Mouse (Mus musculus) stomach, embryonic 14.5 days (tissue): ENCODE results near the gene Elmo2. TPM values are rescaled to one million over a fixed set of nuclear protein-coding genes. Genes with fewer than 3 reads are reported as not detected.

Experiments
- ATAC-seq: fragments of 200-750 bp; cut with Nextera tagmentation; 2 replicates; pipeline ENCODE4 v1.8.0; 2017; ENCODE audit warnings: low read depth, moderate TSS enrichment; ENCODE audit not compliant: insufficient number of reproducible peaks, insufficient read depth, low FRiP score
- H3K27ac ChIP-seq: fragments of 300-500 bp; sonication (generic); 2 replicates; pipeline ENCODE4 v1.5.1; 2014; ENCODE audit warnings: mild to moderate bottlenecking, low read length, moderate library complexity, mixed read lengths
- H3K27me3 ChIP-seq: fragments of 300-500 bp; sonication (generic); 2 replicates; pipeline ENCODE4 v1.6.1; 2014; ENCODE audit warnings: low read length, control low read depth, mixed read lengths; ENCODE audit not compliant: control insufficient read depth, insufficient read depth
- H3K36me3 ChIP-seq: fragments of 300-500 bp; sonication (generic); 2 replicates; pipeline ENCODE4 v1.6.1; 2014; ENCODE audit warnings: mild to moderate bottlenecking, control low read depth, low read length, moderate library complexity, mixed read lengths; ENCODE audit not compliant: control insufficient read depth, insufficient read depth
- H3K4me1 ChIP-seq: fragments of 300-500 bp; sonication (generic); 2 replicates; pipeline ENCODE4 v1.6.1; 2014; ENCODE audit warnings: low read length, control low read depth, mixed read lengths; ENCODE audit not compliant: control insufficient read depth, insufficient read depth
- H3K4me2 ChIP-seq: fragments of 300-500 bp; sonication (generic); replicated peaks from 2 replicates; pipeline ENCODE4 v1.6.1; 2014; ENCODE audit warnings: low read depth, low read length, control low read depth
- H3K4me3 ChIP-seq: fragments of 300-500 bp; sonication (generic); 2 replicates; pipeline ENCODE4 v1.5.1; 2014; ENCODE audit warnings: low read depth, low read length, control low read depth
- H3K9ac ChIP-seq: fragments of 300-500 bp; sonication (generic); replicated peaks from 2 replicates; pipeline ENCODE4 v1.6.1; 2014; ENCODE audit warnings: low read depth, mild to moderate bottlenecking, control low read depth, low read length, moderate library complexity, mixed read lengths
- H3K9me3 ChIP-seq: fragments of 300-500 bp; sonication (generic); 2 replicates; pipeline ENCODE4 v1.6.1; 2016; ENCODE audit warnings: low read depth, low read length, control low read depth; ENCODE audit not compliant: control insufficient read depth
- WGBS: fragments of 180-500 bp; shearing (Covaris S2); extraction: QIAGEN DNeasy Blood & Tissue Kit; methylation state at CpG from one replicate; pipeline ENCODE4 v1.1.7; 2014; 5-methylcytosine and 5-hydroxymethylcytosine counted together
- polyA plus RNA-seq: library from polyadenylated mRNA; unstranded; fragments of >200 nt; fragmentation: Nextera tagmentation; extraction: Ambion mirVana; gene quantifications from 2 replicates; pipeline ENCODE4 v1.2.1, GENCODE M21; 2014

Gene Elmo2
- polyA plus RNA-seq, 1 experiment from 2014 or later = 77.8 TPM

DNA sequence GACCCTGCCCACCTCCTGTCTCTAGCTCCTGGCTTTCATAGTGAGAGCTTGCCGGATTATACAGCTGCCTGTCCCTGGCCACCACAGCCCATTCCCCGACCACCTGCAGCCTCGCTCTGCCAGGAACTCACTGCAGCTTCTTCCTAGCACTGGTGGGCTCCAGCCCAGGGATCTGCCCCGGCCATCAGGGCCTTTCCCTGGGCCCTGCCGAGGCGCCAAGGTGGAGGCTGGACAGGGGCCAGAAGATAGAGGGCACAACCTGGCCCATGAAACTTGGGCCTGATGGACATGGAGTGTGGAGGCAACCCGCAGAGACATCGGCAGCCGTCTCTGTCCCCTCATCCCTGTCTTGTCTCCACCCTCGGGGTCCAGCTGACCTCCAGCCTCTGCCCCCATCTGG lies 70.1 kb downstream of the Elmo2 start:
- no peak overlapping the region for H3K9ac ChIP-seq
- H3K4me3 ChIP-seq = no peak overlapping the region
- no peaks in the 10 kb centered on the region for H3K9me3 ChIP-seq
- peaks cover 11% of the 10 kb centered on the region; the same call in 1 of the 2 replicates for H3K27me3 ChIP-seq
- H3K27ac ChIP-seq = no peak overlapping the region
- WGBS = 70% methylated on average over 10 of the region's 10 CpGs
- no peaks in the 10 kb centered on the region for H3K4me1 ChIP-seq
- no peaks in the 10 kb centered on the region for H3K36me3 ChIP-seq
- H3K4me2 ChIP-seq = no peak overlapping the region
- no peak for ATAC-seq

DNA sequence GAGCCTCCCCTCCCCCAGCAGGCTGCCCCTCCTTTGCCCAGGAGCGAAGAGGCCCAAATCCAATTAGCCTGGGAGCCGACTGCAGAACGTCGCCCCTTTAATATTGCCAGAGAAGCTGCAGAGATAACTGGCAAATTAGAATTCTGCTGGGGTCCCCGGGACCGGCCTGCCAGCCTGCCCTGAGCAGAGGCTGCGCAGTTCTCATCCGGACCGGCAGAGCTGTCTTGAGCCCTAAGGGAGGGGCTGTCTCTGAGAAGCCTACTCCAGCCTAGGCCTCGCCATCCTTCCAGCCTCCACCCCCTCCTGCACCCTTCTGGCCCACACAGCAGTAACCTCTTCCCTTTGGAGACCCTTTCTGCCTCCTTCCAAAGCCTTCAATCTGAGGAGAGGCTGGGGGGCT lies 72.4 kb downstream of the Elmo2 start:
- ATAC-seq = no peak
- WGBS = 10% methylated on average over 10 of the region's 10 CpGs
- Histone ChIP-seq H3K27ac (no peak overlapping the region), H3K36me3 (no peaks in the 10 kb centered on the region), H3K4me1 (no peaks in the 10 kb centered on the region), H3K9ac (no peak overlapping the region), H3K9me3 (no peaks in the 10 kb centered on the region), H3K4me3 (no peak overlapping the region), H3K4me2 (no peak overlapping the region), H3K27me3 (peaks cover 11% of the 10 kb centered on the region; the same call in 1 of the 2 replicates)

DNA sequence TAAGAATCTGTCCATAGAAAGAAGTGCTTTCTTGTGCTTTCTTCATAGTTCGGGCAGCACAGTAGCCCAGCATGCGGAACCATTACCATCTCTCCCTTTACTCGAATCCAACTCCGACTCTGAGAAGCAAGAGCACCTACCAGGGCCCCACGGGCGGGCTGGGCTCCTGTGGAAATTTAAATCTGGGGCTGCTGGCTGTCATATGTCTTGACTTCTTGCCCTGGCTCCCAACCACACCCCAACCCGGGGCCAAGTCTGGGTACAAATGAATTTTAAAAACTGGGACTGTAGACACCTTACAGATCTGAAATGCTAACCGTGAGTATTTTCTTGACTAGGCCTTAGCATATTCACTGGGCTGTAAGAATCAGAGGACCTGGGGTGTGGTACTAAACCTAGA lies 73.0 kb downstream of the Elmo2 start:
- H3K4me3 ChIP-seq = no peak overlapping the region
- 75% methylated on average over 8 of the region's 8 CpGs for WGBS
- no peak overlapping the region for H3K4me2 ChIP-seq
- H3K36me3 ChIP-seq = no peaks in the 10 kb centered on the region
- no peaks in the 10 kb centered on the region for H3K9me3 ChIP-seq
- no peak overlapping the region for H3K9ac ChIP-seq
- no peak for ATAC-seq
- H3K27me3 ChIP-seq = peaks cover 11% of the 10 kb centered on the region; the same call in 1 of the 2 replicates
- no peak overlapping the region for H3K27ac ChIP-seq
- H3K4me1 ChIP-seq = no peaks in the 10 kb centered on the region

DNA sequence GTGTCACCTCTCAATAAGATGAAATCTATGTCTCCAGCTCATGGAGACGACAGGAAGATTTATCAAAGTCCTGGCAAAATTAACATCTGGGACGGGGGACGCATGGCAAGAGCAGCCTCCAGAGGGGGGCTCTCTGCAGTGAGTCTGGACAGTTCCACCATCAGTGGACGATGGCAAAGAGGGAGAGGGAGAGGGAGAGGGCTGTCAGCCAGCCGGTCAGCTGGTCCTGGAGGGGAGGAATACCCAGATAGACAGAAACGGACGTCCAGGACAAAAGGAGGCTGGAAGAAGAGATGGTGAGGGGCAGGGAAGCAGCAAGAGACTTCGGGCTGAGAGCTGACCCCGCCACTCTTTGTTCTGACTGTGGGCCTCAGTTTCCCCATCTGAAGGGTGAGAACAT lies 73.5 kb downstream of the Elmo2 start:
- no peaks in the 10 kb centered on the region for H3K9me3 ChIP-seq
- H3K27me3 ChIP-seq = peaks cover 11% of the 10 kb centered on the region; the same call in 1 of the 2 replicates
- no peak for ATAC-seq
- WGBS = 52% methylated on average over 9 of the region's 9 CpGs
- H3K4me3 ChIP-seq = no peak overlapping the region
- no peak overlapping the region for H3K4me2 ChIP-seq
- no peak overlapping the region for H3K9ac ChIP-seq
- no peaks in the 10 kb centered on the region for H3K36me3 ChIP-seq
- no peak overlapping the region for H3K27ac ChIP-seq
- no peaks in the 10 kb centered on the region for H3K4me1 ChIP-seq

DNA sequence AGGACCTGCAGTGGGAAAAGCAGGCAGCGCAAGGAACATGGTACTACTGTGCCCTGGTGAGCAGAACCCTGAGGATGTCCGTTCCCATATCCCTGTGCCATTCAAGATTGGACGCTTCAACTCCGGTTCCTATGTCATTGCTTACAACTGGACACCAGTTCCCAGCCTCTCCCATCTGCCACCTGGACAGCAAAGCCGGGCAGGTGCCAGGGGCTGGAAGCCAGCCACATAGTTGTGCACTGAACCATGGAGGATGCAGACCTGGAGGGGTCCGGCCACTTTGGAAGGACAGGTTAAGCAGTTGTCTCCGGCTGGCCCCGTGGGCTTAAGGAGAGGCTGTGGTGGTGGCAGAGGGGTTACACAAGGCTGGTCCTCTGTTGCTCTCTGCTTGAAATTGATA lies 73.9 kb downstream of the Elmo2 start:
- Histone ChIP-seq H3K27me3 (peaks cover 11% of the 10 kb centered on the region; the same call in 1 of the 2 replicates), H3K4me2 (no peak overlapping the region), H3K9me3 (no peaks in the 10 kb centered on the region), H3K9ac (no peak overlapping the region), H3K4me3 (no peak overlapping the region), H3K36me3 (no peaks in the 10 kb centered on the region), H3K27ac (no peak overlapping the region), H3K4me1 (no peaks in the 10 kb centered on the region)
- ATAC-seq = no peak; the same call in 1 of the 2 replicates
- 74% methylated on average over 8 of the region's 8 CpGs for WGBS

DNA sequence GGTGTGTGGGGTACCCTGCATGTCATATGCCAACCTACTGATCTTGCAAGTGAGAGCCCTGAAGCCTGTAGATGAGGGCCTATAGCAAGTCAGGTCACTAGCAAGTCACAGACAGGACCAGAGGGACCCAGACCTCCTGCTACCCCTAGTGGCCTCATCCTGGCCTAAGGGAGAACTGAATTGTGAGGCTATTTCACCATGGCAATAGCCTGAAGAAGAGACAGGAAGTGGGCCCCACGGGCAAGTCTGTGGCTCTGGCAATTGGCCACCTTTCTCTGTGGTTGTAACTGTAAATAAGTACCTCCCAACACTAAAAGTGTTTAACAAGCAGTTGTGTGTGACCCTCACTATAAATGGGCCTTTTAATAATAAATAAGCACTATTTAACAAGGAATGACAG lies 75.4 kb downstream of the Elmo2 start:
- Histone ChIP-seq H3K9me3 (no peaks in the 10 kb centered on the region), H3K4me1 (no peaks in the 10 kb centered on the region), H3K9ac (no peak overlapping the region), H3K4me3 (no peak overlapping the region), H3K27ac (no peak overlapping the region), H3K27me3 (peaks cover 17% of the 10 kb centered on the region; the same call in 1 of the 2 replicates), H3K4me2 (no peak overlapping the region), H3K36me3 (no peaks in the 10 kb centered on the region)
- 31% methylated on average over 1 of the region's 1 CpGs for WGBS
- no peak for ATAC-seq

GRCm38 (mm10) chr2:165248967-165249366 lies 77.3 kb downstream of the Elmo2 start:
- Histone ChIP-seq H3K4me2 (no peak overlapping the region), H3K9me3 (no peaks in the 10 kb centered on the region), H3K27ac (no peak overlapping the region), H3K36me3 (no peaks in the 10 kb centered on the region), H3K4me3 (no peak overlapping the region), H3K4me1 (no peaks in the 10 kb centered on the region), H3K9ac (no peak overlapping the region), H3K27me3 (peaks cover 17% of the 10 kb centered on the region; the same call in 1 of the 2 replicates)
- ATAC-seq = no peak
- 17% methylated on average over 3 of the region's 3 CpGs for WGBS

DNA sequence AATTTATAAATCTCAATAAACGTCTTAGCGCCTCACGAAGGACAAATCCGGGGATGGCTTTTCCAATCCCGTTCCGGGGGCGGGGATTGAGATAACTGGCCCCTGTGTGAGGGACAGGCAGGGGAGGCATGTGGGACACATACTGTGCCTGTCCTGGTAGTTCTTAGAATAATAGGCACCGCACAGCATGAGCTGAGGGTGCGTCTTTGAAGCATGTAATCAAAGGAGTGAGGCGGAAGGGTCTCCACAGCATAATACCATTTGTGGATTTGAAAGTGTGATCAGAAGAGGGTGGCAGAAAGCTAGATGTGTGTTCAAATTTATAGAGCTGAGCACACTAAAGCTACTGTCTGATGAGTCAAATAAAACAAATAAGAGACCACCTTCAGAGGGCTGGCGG lies 79.9 kb downstream of the Elmo2 start:
- H3K4me1 ChIP-seq = no peaks in the 10 kb centered on the region
- no peak overlapping the region for H3K27ac ChIP-seq
- H3K27me3 ChIP-seq = peaks cover 34% of the 10 kb centered on the region
- H3K4me3 ChIP-seq = no peak overlapping the region
- no peak overlapping the region for H3K9ac ChIP-seq
- WGBS = 16% methylated on average over 11 of the region's 11 CpGs
- no peaks in the 10 kb centered on the region for H3K36me3 ChIP-seq
- H3K4me2 ChIP-seq = no peak overlapping the region
- H3K9me3 ChIP-seq = no peaks in the 10 kb centered on the region
- no peak for ATAC-seq

GRCm38 (mm10) chr2:165243122-165243720 lies 83.1 kb downstream of the Elmo2 start:
- Histone ChIP-seq H3K36me3 (no peaks in the 10 kb centered on the region), H3K4me1 (no peaks in the 10 kb centered on the region)

More at GRCm38 (mm10) chr2:165243122-165243720, 83.1 kb downstream of the Elmo2 start:
- Histone ChIP-seq H3K27me3 (peaks cover 61% of the 10 kb centered on the region), H3K27ac (no peak overlapping the region), H3K4me2 (no peak overlapping the region), H3K9ac (no peak overlapping the region), H3K4me3 (no peak overlapping the region), H3K9me3 (no peaks in the 10 kb centered on the region)
- no peak for ATAC-seq
- WGBS = 3% methylated on average over 11 of the region's 11 CpGs
